Mouse (Mus musculus) CH12.LX (cell line): Measurements from ENCODE around the gene Sorbs2. TPM values are rescaled to one million over a fixed set of nuclear protein-coding genes. Genes with fewer than 3 reads are reported as not detected.

Experiments
- DNase-seq: peaks from one replicate; pipeline ENCODE4 v3.0.0-alpha.2; 2013; ENCODE audit errors: extremely low read depth
- H3K27ac ChIP-seq: 2 replicates; pipeline ENCODE4 v1.5.1; 2012; ENCODE audit warnings: low read depth, mild to moderate bottlenecking, control low read depth, moderate library complexity; ENCODE audit not compliant: insufficient read depth
- H3K27me3 ChIP-seq: replicated peaks from 2 replicates; pipeline ENCODE3; 2012; ENCODE audit warnings: inconsistent platforms
- H3K36me3 ChIP-seq, 2 experiments: replicated peaks in 1 of 2; 2 replicates each; pipeline versions ENCODE3 to v1.6.1; 2012; ENCODE audit warnings: inconsistent platforms in 1 of 2, low read length in 1 of 2, mild to moderate bottlenecking in 1 of 2, mixed read lengths in 1 of 2, moderate library complexity in 1 of 2; ENCODE audit not compliant: control insufficient read depth in 1 of 2, insufficient read depth in 1 of 2
- H3K4me1 ChIP-seq, 2 experiments: 2 replicates each; pipeline ENCODE4 v1.6.1; 2012; ENCODE audit warnings: inconsistent platforms in 1 of 2, moderate library complexity in 1 of 2; ENCODE audit not compliant: insufficient read depth in 2 of 2, control insufficient read depth in 1 of 2
- H3K4me2 ChIP-seq: 2 replicates; pipeline ENCODE4 v1.6.1; 2012; ENCODE audit warnings: low read depth, mild to moderate bottlenecking, control low read depth; ENCODE audit not compliant: poor library complexity, insufficient read depth, severe bottlenecking
- H3K4me3 ChIP-seq, 3 experiments: fragments of 150-350 bp in 1 of 3; sonication (generic) in 1 of 3; replicated peaks in 1 of 3; 2 replicates each; pipeline versions ENCODE3 to v1.5.1; 2011 to 2012; ENCODE audit warnings: low read depth in 2 of 3, low read length in 2 of 3, mild to moderate bottlenecking in 2 of 3, moderate library complexity in 2 of 3, control low read depth in 1 of 3, improper control_type of control experiment in 1 of 3, inconsistent platforms in 1 of 3, mixed read lengths in 1 of 3; ENCODE audit not compliant: poor library complexity in 1 of 3
- H3K79me2 ChIP-seq: replicated peaks from 2 replicates; pipeline ENCODE4 v1.6.1; 2012; ENCODE audit warnings: mild to moderate bottlenecking, moderate library complexity; ENCODE audit not compliant: control insufficient read depth, poor library complexity, insufficient read depth, severe bottlenecking; ENCODE audit errors: extremely low read depth
- H3K9ac ChIP-seq: 2 replicates; pipeline ENCODE4 v1.6.1; 2012; ENCODE audit warnings: low read depth, mild to moderate bottlenecking, control low read depth, moderate library complexity; ENCODE audit not compliant: insufficient read depth
- H3K9me3 ChIP-seq: replicated peaks from 2 replicates; pipeline ENCODE3; 2012; ENCODE audit warnings: low read length, inconsistent platforms, mixed read lengths
- BHLHE40 ChIP-seq: IDR thresholded peaks from 2 replicates; pipeline ENCODE4 v1.6.1; 2011; ENCODE audit warnings: mild to moderate bottlenecking, low read depth, low read length, improper control_type of control experiment
- ETS1 ChIP-seq: conservative IDR thresholded peaks from 2 replicates; pipeline ENCODE4 v1.6.1; 2012; ENCODE audit warnings: low read depth, mild to moderate bottlenecking, inconsistent platforms, low read length, improper control_type of control experiment, moderate library complexity
- GABPA ChIP-seq: IDR thresholded peaks from 2 replicates; pipeline ENCODE4 v1.6.1; 2012; ENCODE audit warnings: low read depth, low read length, improper control_type of control experiment, inconsistent platforms; ENCODE audit not compliant: insufficient replicate concordance
- HCFC1 ChIP-seq: IDR thresholded peaks from 2 replicates; pipeline ENCODE4 v1.6.1; 2012; ENCODE audit warnings: low read depth, mild to moderate bottlenecking, inconsistent platforms, low read length, improper control_type of control experiment
- IRF4 ChIP-seq: IDR thresholded peaks from 2 replicates; pipeline ENCODE4 v1.6.1; 2014; ENCODE audit warnings: low read depth, mild to moderate bottlenecking, inconsistent platforms, low read length, improper control_type of control experiment
- JUN ChIP-seq: IDR thresholded peaks from 2 replicates; pipeline ENCODE4 v1.6.1; 2011; ENCODE audit warnings: low read depth, mild to moderate bottlenecking, low read length, improper control_type of control experiment, moderate library complexity; ENCODE audit not compliant: insufficient read depth
- MAZ ChIP-seq: IDR thresholded peaks from 2 replicates; pipeline ENCODE4 v1.6.1; 2012; ENCODE audit warnings: low read depth, mild to moderate bottlenecking, inconsistent platforms, low read length, improper control_type of control experiment, moderate library complexity
- MYC ChIP-seq: IDR thresholded peaks from 2 replicates; pipeline ENCODE4 v1.6.1; 2011; ENCODE audit warnings: low read depth, mild to moderate bottlenecking, improper control_type of control experiment, low read length
- NELFE ChIP-seq: IDR thresholded peaks from 2 replicates; pipeline ENCODE4 v1.6.1; 2011; ENCODE audit warnings: low read depth, low read length, improper control_type of control experiment
- NRF1 ChIP-seq: IDR thresholded peaks from 2 replicates; pipeline ENCODE4 v1.6.1; 2014; ENCODE audit warnings: low read depth, mild to moderate bottlenecking, inconsistent platforms, low read length, improper control_type of control experiment, moderate library complexity
- POLR2A ChIP-seq: IDR thresholded peaks from 2 replicates; pipeline ENCODE4 v1.6.1; 2011; ENCODE audit warnings: low read depth, mild to moderate bottlenecking, improper control_type of control experiment, low read length
- RCOR1 ChIP-seq: conservative IDR thresholded peaks from 2 replicates; pipeline ENCODE4 v1.6.1; 2012; ENCODE audit warnings: low read depth, mild to moderate bottlenecking, inconsistent platforms, low read length, improper control_type of control experiment
- SIN3A ChIP-seq: IDR thresholded peaks from 2 replicates; pipeline ENCODE4 v1.6.1; 2012; ENCODE audit warnings: low read length, improper control_type of control experiment, inconsistent platforms
- SMC3 ChIP-seq: IDR thresholded peaks from 2 replicates; pipeline ENCODE4 v1.6.1; 2011; ENCODE audit warnings: low read depth, low read length, improper control_type of control experiment
- TBP ChIP-seq: conservative IDR thresholded peaks from 2 replicates; pipeline ENCODE4 v1.6.1; 2011; ENCODE audit warnings: low read depth, low read length, improper control_type of control experiment
- TCF12 ChIP-seq: IDR thresholded peaks from 2 replicates; pipeline ENCODE4 v1.6.1; 2014; ENCODE audit warnings: low read depth, mild to moderate bottlenecking, inconsistent platforms, low read length, improper control_type of control experiment
- UBTF ChIP-seq: IDR thresholded peaks from 2 replicates; pipeline ENCODE4 v1.6.1; 2012; ENCODE audit warnings: low read depth, mild to moderate bottlenecking, inconsistent platforms, low read length, improper control_type of control experiment, moderate library complexity
- USF1 ChIP-seq: IDR thresholded peaks from 2 replicates; pipeline ENCODE4 v1.6.1; 2014; ENCODE audit warnings: low read depth, mild to moderate bottlenecking, inconsistent platforms, low read length, improper control_type of control experiment
- ZMIZ1 ChIP-seq: IDR thresholded peaks from 2 replicates; pipeline ENCODE4 v1.6.1; 2012; ENCODE audit warnings: low read depth, mild to moderate bottlenecking, inconsistent platforms, low read length, improper control_type of control experiment
- ZNF384 ChIP-seq: IDR thresholded peaks from 2 replicates; pipeline ENCODE4 v1.6.1; 2012; ENCODE audit warnings: low read depth, low read length, improper control_type of control experiment, inconsistent platforms
- dilution Hi-C: fragments of 300-500 bp; cut with MboI; formaldehyde crosslinking; loops from 2 replicates; pipeline ENCODE4 v1.14.3; 2020; ENCODE audit warnings: low sequenced_read_pairs; ENCODE audit not compliant: extremely low pct_unique_long_range_greater_than_20kb, extremely low pct_ligation_motif_present
- in situ Hi-C: fragments of 300-500 bp; cut with MboI; formaldehyde crosslinking; loops from 3 replicates; pipeline ENCODE4 v1.14.3; 2019; ENCODE audit warnings: low sequenced_read_pairs, low pct_ligation_motif_present, low pct_unique_long_range_greater_than_20kb, mixed read lengths
- polyA plus RNA-seq: library from polyadenylated mRNA; unstranded; fragments of >175 nt; gene quantifications from 2 replicates; pipeline ENCODE4 v1.2.1, GENCODE M21; 2012; ENCODE audit warnings: low read depth; ENCODE audit not compliant: insufficient read length
- total RNA-seq, 2 experiments: library from RNA; depleted of rRNA; stranded (reverse); fragments of 300-350 nt in 1 of 2; fragments of >200 nt in 1 of 2; gene quantifications; 2 replicates each; pipeline ENCODE4 v1.2.3; 2012 to 2014

Sorbs2 gene
- total and polyA plus RNA-seq, 3 experiments, result not detected

DNA sequence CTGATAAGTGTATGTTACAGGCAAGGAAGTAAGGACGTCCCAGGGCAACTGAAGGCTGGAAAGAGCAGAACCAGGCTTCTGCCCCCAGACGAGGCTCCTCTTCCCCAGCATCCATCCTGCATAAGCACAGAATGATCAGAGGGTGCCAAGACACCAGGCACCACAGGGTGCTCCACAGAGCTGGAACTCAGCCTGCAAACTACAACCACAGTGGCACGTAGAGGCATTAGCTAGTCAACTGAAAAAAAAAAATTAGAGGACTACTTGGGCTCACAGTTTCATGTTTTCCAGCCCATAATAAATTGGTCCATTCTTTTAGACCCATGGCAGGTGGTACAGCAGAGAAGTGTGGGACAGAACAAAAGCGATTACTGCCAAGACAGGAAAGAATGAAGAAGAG is 338.3 kb downstream of the Sorbs2 start:
- in situ Hi-C loops (no loop called here), dilution Hi-C loops (no loop called here)
- Histone ChIP-seq H3K4me3 (no peak overlapping the region), H3K27me3 (no peaks in the 10 kb centered on the region), H3K4me1 (no peaks in the 10 kb centered on the region), H3K27ac (no peak overlapping the region), H3K4me2 (no peak overlapping the region), H3K9ac (no peak overlapping the region), H3K79me2 (no peaks in the 10 kb centered on the region), H3K9me3 (no peaks in the 10 kb centered on the region), H3K36me3 (no peaks in the 10 kb centered on the region)
- no peak for DNase-seq
- no peak for TF ChIP-seq HCFC1
- no peak for TF ChIP-seq USF1
- no peak for TF ChIP-seq NRF1
- TF ChIP-seq MYC, result no peak
- no peak for TF ChIP-seq IRF4
- no peak for TF ChIP-seq UBTF
- TF ChIP-seq TCF12, result no peak
- no peak for TF ChIP-seq TBP
- TF ChIP-seq, all 38 proteins: peak for 0

DNA sequence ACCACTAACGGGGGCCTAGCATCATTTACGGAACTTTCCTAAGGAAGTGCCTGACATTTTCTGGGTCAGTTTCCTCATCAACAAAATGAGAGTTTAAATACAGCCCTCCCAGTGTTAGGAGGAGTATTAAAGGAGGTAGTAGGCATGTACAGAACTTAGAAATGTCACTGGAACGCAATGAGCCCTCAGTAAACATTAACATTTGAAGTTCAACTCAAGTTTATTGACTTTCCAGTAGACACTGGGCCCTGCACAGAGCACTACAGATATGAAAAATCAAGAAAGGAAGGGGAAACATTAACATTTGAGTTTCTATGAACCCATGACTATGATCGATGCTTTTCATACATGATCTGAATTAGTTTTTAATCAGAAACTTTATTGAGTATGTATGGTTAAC is 347.5 kb downstream of the Sorbs2 start:
- Histone ChIP-seq H3K9me3 (no peaks in the 10 kb centered on the region), H3K27ac (no peak overlapping the region), H3K36me3 (no peaks in the 10 kb centered on the region), H3K4me1 (peaks cover 2 to 3% of the 10 kb centered on the region in 2 experiments; a peak in 1 of 4 replicates), H3K9ac (no peak overlapping the region), H3K79me2 (no peaks in the 10 kb centered on the region), H3K27me3 (no peaks in the 10 kb centered on the region), H3K4me3 (no peak overlapping the region), H3K4me2 (no peak overlapping the region)
- TF ChIP-seq IRF4 (no peak), POLR2A (no peak), RCOR1 (no peak), BHLHE40 (no peak), NRF1 (no peak), HCFC1 (no peak), SIN3A (no peak), TCF12 (no peak), TBP (no peak), ZMIZ1 (no peak), GABPA (no peak), ZNF384 (no peak), JUN (no peak), SMC3 (no peak), NELFE (no peak), ETS1 (no peak), USF1 (no peak), MAZ (no peak)
- no peak for DNase-seq
- in situ Hi-C loops, result no loop called here
- dilution Hi-C loops, result no loop called here
